Mouse (Mus musculus) frontal cortex, postnatal 14 days (tissue): Measurements from ENCODE around the gene Gm3417.
"Not testable (repeated sequence)": the region's sequence is repeated elsewhere in the genome, so short reads cannot be mapped to it uniquely, and the experiment has no call there.

Experiments
- DNase-seq, 2 experiments: peaks; one replicate each; pipeline ENCODE4 v3.0.0; 2022; ENCODE audit warnings: low spot score in 2 of 2

The Gm3417 gene

GRCm38 (mm10) chr17:14978362-14979038, at the start of gene Gm3417, which contains the start of gene 9030025P20Rik:
TSS of gene Gm3417 (minus strand) at chr17:14978790.
TSS of gene 9030025P20Rik (plus strand) at chr17:14978468.
- not testable (repeated sequence) for DNase-seq

DNA sequence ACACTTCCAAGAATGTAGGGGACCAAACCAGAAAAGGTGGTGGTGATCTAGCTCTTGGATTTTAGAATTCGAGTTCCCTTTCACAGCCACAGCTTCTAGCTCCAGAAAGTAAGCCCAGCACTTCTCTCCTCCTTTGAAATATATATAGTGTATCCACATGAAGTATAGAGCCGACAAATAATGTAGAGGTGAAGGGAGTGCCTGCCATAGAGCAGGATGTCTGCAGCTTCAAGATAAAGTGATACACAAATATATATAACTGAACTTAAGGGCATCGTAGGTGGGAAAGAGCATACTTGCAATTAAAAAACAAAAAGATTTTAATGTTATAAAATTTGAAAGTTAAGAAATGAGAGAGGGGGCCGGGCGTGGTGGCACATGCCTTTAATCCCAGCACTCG, 46.9 kb upstream of the Gm3417 start:
- not testable (repeated sequence) for DNase-seq

DNA sequence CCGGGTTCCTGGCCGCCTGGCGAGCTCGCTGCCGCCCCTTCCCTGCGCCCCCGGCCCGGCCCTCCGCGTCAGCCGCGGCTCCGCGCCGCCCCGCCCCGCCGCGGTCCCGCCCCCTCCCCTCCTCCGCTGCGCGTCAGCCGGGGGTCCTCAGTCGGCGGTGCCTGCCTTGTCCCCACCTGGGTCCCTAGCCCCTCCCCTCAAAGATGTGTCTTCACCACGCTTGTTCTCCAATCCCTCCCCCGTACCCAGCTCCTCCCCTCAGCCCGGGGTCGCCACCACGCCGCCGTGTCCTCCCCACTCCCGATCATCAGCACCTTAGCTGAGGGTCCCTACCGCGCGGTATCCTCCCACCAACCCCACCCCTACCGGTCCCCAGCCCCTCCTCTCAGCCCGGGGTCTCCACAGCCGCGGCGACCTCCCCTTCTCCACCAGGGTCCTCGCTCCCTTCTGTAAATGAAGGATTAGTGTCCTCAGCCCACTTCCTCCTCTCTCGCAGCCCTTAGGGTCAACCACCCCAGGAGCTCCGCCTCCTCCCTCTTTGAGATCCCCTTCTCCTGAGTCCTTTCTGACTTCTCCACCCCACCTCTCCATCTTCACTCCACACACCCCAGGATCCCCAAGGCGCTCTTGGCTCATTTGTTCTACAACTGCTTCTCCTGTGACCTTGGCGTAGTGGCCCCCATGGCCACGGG, 46.1 kb upstream of the Gm3417 start:
- DNase-seq, result not testable (repeated sequence)

DNA sequence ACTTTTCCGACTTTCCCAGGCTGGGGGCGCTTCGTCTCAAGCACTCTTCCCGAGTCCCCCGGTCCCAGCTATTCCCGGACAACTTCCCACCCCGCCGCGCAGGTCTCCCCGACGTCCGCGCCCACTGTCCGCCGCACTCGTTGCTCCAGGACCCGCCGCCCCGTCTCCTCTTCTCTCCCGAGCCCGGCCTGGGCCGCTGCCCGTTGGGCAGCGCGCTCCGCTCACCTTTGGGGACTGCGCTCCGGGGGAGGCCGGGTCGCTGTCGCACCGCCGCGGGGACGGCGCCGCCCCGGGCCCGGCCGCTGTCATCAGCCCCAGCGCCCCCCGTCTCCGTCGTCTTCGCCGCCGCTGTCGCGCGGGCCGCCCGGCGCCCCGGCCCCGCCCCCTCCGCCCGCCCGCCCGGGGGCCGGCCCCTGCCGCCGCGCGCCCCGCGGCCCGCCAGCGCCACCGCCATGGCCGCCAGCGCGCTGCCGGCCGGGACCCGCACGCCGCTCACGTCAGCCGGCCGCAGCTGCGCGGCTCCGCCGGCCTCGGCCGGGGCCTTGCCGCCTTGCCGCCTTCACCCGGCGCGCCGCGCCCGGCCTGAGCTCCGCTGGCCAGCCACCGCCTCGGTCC, 45.4 kb upstream of the Gm3417 start:
- not testable (repeated sequence) for DNase-seq

DNA sequence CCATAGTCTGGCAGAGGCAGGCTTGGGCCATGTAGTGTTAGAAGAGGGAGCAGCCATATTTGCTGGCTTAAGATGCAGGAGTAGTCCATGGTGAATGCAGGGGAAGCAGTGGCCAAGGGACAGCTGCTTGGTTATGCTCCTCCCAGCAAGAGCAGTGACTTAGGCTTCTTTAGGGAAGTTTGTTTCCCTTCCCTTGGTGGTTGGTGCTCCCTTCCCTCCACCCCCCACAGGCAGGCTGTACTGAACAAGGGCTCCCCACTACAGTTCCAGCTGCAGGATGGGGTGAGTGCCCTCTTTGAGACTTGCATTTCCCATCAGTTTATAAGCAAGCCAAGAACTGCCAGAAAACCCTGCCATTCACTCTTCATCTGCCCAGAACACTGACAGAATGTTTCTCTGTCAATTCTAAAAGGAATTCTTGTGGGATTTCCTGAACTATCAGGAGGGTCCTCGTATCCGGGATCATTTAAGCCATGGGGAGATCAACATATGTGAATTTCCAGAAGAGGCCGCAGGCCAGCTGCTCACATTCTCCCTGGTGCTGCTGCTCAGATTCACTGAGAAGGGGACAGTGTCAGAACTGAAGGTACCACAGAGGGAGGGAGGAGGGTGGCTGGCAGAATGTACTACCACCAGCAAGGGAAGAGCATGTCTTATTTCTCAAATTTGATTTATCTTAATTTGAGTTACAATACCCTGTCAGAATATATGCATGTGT, 43.1 kb upstream of the Gm3417 start:
- DNase-seq, result peak; percentile 5 to 31

DNA sequence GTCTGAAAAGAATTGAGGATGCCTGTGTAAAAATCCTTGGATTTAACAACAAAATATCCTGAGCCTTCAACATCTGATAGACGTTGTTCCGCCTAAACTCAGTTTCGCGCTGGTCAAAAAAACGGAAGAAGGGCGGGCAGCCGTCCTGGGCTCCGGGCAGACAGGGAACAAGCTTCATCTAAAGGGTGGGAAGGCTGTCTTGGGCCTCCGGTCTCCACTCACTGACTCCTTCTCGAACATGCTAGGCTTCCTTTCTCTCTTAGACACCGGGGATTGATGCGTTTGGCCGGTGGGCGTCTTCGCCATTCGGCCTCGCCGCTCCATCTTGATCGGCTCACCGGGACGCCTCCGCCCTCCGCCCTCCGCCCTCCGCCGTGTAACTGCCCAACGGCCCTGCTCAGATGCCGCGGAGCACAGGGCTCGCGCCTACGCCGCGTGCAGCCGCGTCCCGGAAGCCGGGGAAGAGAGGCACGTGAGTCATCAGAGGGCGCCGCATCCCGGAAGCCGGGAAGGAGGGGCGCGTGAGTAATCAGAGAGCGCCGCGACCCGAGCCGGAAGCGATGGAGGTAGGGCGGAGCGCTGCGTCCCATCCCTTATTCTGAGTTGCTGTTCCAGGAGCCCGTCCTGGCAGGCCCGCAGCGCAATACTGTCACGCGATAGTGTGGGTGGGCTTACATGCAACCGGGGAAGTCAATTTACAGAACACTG, 31.3 kb upstream of the Gm3417 start, which contains the start of gene Gm3435:
TSS of gene Gm3435 (plus strand) at position 471 of the 708 bp plus-strand sequence.
- DNase-seq, result not testable (repeated sequence)

- not testable (repeated sequence) for DNase-seq
These were observed 30.5 kb upstream of the Gm3417 start for GRCm38 (mm10) chr17:15009088-15009487.

GRCm38 (mm10) chr17:15000047-15000446, 21.5 kb upstream of the Gm3417 start:
- not testable (repeated sequence) for DNase-seq

DNA sequence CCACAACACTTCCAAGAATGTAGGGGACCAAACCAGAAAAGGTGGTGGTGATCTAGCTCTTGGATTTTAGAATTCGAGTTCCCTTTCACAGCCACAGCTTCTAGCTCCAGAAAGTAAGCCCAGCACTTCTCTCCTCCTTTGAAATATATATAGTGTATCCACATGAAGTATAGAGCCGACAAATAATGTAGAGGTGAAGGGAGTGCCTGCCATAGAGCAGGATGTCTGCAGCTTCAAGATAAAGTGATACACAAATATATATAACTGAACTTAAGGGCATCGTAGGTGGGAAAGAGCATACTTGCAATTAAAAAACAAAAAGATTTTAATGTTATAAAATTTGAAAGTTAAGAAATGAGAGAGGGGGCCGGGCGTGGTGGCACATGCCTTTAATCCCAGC, 15.6 kb upstream of the Gm3417 start:
- not testable (repeated sequence) for DNase-seq

DNA sequence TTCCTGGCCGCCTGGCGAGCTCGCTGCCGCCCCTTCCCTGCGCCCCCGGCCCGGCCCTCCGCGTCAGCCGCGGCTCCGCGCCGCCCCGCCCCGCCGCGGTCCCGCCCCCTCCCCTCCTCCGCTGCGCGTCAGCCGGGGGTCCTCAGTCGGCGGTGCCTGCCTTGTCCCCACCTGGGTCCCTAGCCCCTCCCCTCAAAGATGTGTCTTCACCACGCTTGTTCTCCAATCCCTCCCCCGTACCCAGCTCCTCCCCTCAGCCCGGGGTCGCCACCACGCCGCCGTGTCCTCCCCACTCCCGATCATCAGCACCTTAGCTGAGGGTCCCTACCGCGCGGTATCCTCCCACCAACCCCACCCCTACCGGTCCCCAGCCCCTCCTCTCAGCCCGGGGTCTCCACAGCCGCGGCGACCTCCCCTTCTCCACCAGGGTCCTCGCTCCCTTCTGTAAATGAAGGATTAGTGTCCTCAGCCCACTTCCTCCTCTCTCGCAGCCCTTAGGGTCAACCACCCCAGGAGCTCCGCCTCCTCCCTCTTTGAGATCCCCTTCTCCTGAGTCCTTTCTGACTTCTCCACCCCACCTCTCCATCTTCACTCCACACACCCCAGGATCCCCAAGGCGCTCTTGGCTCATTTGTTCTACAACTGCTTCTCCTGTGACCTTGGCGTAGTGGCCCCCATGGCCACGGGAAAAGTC, 14.7 kb upstream of the Gm3417 start:
- not testable (repeated sequence) for DNase-seq

DNA sequence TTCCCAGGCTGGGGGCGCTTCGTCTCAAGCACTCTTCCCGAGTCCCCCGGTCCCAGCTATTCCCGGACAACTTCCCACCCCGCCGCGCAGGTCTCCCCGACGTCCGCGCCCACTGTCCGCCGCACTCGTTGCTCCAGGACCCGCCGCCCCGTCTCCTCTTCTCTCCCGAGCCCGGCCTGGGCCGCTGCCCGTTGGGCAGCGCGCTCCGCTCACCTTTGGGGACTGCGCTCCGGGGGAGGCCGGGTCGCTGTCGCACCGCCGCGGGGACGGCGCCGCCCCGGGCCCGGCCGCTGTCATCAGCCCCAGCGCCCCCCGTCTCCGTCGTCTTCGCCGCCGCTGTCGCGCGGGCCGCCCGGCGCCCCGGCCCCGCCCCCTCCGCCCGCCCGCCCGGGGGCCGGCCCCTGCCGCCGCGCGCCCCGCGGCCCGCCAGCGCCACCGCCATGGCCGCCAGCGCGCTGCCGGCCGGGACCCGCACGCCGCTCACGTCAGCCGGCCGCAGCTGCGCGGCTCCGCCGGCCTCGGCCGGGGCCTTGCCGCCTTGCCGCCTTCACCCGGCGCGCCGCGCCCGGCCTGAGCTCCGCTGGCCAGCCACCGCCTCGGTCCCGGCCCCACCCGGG, 14.0 kb upstream of the Gm3417 start:
- not testable (repeated sequence) for DNase-seq

DNA sequence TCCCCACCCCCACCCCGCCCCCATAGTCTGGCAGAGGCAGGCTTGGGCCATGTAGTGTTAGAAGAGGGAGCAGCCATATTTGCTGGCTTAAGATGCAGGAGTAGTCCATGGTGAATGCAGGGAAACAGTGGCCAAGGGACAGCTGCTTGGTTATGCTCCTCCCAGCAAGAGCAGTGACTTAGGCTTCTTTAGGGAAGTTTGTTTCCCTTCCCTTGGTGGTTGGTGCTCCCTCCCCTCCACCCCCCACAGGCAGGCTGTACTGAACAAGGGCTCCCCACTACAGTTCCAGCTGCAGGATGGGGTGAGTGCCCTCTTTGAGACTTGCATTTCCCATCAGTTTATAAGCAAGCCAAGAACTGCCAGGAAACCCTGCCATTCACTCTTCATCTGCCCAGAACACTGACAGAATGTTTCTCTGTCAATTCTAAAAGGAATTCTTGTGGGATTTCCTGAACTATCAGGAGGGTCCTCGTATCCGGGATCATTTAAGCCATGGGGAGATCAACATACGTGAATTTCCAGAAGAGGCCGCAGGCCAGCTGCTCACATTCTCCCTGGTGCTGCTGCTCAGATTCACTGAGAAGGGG, 11.6 kb upstream of the Gm3417 start:
- DNase-seq, result peak in 1 of 2 experiments; percentile 3

- not testable (repeated sequence) for DNase-seq
These were observed 750 bp downstream of the Gm3417 start for GRCm38 (mm10) chr17:14977718-14978361.

DNA sequence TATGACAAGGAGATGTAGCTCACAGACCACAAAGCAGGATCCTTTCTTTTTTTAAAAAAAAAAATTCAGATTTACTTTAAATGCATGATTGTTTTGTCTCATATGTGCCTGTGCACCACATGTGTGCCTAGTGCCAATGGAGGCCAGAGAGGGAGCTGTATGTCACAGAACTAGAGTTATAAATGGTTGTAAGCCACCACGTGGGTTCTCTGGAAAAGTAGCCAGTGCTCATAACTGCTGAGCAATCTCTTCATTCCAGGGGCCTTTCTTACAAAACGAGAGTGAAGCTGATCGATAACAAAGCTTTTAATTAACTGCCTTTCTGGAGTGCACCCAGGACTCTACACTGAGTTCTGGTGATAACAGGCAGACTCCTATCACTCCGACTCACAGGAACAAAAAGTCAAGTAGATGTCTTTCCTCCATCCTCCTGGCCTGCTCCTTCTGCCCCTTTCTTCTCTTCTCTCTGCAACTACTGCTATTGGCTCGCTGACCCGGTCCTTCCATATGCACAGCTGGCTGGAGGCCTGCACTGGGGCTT, 10.1 kb downstream of the Gm3417 start:
- not testable (repeated sequence) for DNase-seq

DNA sequence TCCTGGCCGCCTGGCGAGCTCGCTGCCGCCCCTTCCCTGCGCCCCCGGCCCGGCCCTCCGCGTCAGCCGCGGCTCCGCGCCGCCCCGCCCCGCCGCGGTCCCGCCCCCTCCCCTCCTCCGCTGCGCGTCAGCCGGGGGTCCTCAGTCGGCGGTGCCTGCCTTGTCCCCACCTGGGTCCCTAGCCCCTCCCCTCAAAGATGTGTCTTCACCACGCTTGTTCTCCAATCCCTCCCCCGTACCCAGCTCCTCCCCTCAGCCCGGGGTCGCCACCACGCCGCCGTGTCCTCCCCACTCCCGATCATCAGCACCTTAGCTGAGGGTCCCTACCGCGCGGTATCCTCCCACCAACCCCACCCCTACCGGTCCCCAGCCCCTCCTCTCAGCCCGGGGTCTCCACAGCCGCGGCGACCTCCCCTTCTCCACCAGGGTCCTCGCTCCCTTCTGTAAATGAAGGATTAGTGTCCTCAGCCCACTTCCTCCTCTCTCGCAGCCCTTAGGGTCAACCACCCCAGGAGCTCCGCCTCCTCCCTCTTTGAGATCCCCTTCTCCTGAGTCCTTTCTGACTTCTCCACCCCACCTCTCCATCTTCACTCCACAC, 16.9 kb downstream of the Gm3417 start:
- not testable (repeated sequence) for DNase-seq

DNA sequence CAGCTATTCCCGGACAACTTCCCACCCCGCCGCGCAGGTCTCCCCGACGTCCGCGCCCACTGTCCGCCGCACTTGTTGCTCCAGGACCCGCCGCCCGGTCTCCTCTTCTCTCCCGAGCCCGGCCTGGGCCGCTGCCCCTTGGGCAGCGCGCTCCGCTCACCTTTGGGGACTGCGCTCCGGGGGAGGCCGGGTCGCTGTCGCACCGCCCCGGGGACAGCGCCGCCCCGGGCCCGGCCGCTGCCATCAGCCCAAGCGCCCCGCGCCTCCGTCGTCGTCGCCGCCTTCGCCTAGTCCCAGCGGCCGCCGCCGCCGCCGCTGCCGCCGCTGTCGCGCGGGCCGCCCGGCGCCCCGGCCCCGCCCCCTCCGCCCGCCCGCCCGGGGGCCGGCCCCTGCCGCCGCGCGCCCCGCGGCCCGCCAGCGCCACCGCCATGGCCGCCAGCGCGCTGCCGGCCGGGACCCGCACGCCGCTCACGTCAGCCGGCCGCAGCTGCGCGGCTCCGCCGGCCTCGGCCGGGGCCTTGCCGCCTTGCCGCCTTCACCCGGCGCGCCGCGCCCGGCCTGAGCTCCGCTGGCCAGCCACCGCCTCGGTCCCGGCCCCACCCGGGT, 17.5 kb downstream of the Gm3417 start, which contains the start of gene Phf10:
TSS of gene Phf10 (minus strand) at position 323 of the 606 bp plus-strand sequence.
- peak in 1 of 2 experiments; percentile 24 for DNase-seq

GRCm38 (mm10) chr17:14960520-14960919, 18.1 kb downstream of the Gm3417 start:
- no peak for DNase-seq

- no peak for DNase-seq
These were observed 18.6 kb downstream of the Gm3417 start for GRCm38 (mm10) chr17:14959979-14960378.
